Mouse (Mus musculus): ENCODE results near the gene Trmt6.

Trmt6 gene

GRCm38 (mm10) chr2:132815608-132816314, at the start of gene Trmt6, which contains the start of gene Mcm8:
Trmt6 (minus strand) TSS chr2:132816055.
Mcm8 (plus strand) TSS chr2:132816141.
- peak; percentile 98 for DNase-seq (ENCODE audit: low read depth, low spot score)

GRCm38 (mm10) chr2:132863325-132863724, 47.5 kb upstream of the Trmt6 start:
- DNase-seq (ENCODE audit: low read depth, low spot score): no peak

- no peak for DNase-seq (ENCODE audit: low read depth, low spot score)
Measured at GRCm38 (mm10) chr2:132861456-132861855, 45.6 kb upstream of the Trmt6 start.

GRCm38 (mm10) chr2:132860435-132860834, 44.6 kb upstream of the Trmt6 start:
- no peak for DNase-seq (ENCODE audit: low read depth, low spot score)

- DNase-seq (ENCODE audit: low read depth, low spot score): no peak
Measured at GRCm38 (mm10) chr2:132856333-132856732, 40.5 kb upstream of the Trmt6 start.

GRCm38 (mm10) chr2:132853051-132853450, 37.2 kb upstream of the Trmt6 start:
- DNase-seq (ENCODE audit: low read depth, low spot score): no peak

GRCm38 (mm10) chr2:132849141-132849540, 33.3 kb upstream of the Trmt6 start:
- no peak for DNase-seq (ENCODE audit: low read depth, low spot score)

GRCm38 (mm10) chr2:132848361-132848760, 32.5 kb upstream of the Trmt6 start:
- DNase-seq (ENCODE audit: low read depth, low spot score): no peak

- peak; percentile 9 for DNase-seq (ENCODE audit: low read depth, low spot score)
Measured at GRCm38 (mm10) chr2:132847581-132847980, 31.7 kb upstream of the Trmt6 start.

GRCm38 (mm10) chr2:132846407-132847358, 30.8 kb upstream of the Trmt6 start, which contains the start of gene Crls1:
Crls1 (plus strand) TSS chr2:132846666.
- peak; percentile 96 for DNase-seq (ENCODE audit: low read depth, low spot score)

GRCm38 (mm10) chr2:132841071-132841470, 25.2 kb upstream of the Trmt6 start:
- DNase-seq (ENCODE audit: low read depth, low spot score): no peak

- no peak for DNase-seq (ENCODE audit: low read depth, low spot score)
Measured at GRCm38 (mm10) chr2:132802976-132803375, 12.9 kb downstream of the Trmt6 start.

- no peak for DNase-seq (ENCODE audit: low read depth, low spot score)
Measured at GRCm38 (mm10) chr2:132794204-132794586, 21.7 kb downstream of the Trmt6 start.

GRCm38 (mm10) chr2:132793441-132794203, 22.2 kb downstream of the Trmt6 start:
- DNase-seq (ENCODE audit: low read depth, low spot score): no peak

- no peak for DNase-seq (ENCODE audit: low read depth, low spot score)
Measured at GRCm38 (mm10) chr2:132784039-132784438, 31.8 kb downstream of the Trmt6 start.

- peak; percentile 63 for DNase-seq (ENCODE audit: low read depth, low spot score)
Measured at GRCm38 (mm10) chr2:132781439-132782068, 34.3 kb downstream of the Trmt6 start.

GRCm38 (mm10) chr2:132780978-132781377, 34.9 kb downstream of the Trmt6 start, which contains the start of gene Chgb:
Chgb (plus strand) TSS chr2:132781278.
- DNase-seq (ENCODE audit: low read depth, low spot score): no peak

- no peak for DNase-seq (ENCODE audit: low read depth, low spot score)
Measured at GRCm38 (mm10) chr2:132770822-132771221, 45.0 kb downstream of the Trmt6 start.

GRCm38 (mm10) chr2:132757911-132758310, 57.9 kb downstream of the Trmt6 start:
- DNase-seq (ENCODE audit: low read depth, low spot score): no peak
